Comparison of ENCODE assay signal across 8 mouse cellular contexts in the genomic region with DNA sequence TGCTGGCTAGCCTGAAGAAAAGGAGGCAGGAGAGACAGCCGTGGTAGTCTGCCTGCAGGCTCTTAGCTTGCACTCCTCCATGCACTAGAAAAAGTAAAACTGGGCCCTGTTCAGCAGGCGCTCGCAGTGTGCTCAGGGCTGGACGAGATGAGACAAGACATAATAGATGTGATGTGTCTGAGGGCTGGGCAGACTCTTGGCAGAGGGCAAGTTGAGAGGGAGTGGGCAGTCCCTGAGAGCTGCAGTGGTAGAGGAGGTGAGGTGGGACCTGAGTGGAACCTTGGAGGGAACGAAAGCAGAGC. TPM values are rescaled to one million over a fixed set of nuclear protein-coding genes. Genes with fewer than 3 reads are reported as not detected.
DNase-seq lines count a peak whose midpoint lies in the region; ATAC-seq and TF ChIP-seq lines count a peak whose summit lies in the region.

No protein-coding gene starts in this region.

- TF ChIP-seq CTCF in gastrocnemius, adult 2 months (IDR thresholded peaks at IDR 0.05) = no peak
- TF ChIP-seq CTCF in kidney, adult 2 months (conservative IDR thresholded peaks at IDR 0.05; ENCODE audit: insufficient read depth, insufficient read length, low read depth, low read length) = no peak

- no peak overlapping the region for H3K4me2 ChIP-seq in midbrain, embryonic 14.5 days (ENCODE audit: low read length)
- H3K4me2 ChIP-seq in limb, embryonic 12.5 days = no peak overlapping the region
- H3K4me2 ChIP-seq in stomach, embryonic 16.5 days (ENCODE audit: low read depth, low read length) = peak overlapping the region; percentile 36

- H3K9ac ChIP-seq in midbrain, embryonic 14.5 days (replicated peaks; ENCODE audit: low read length) = no peak overlapping the region; the same call in 1 of the 2 replicates
- 0 out of 2 replicates have a peak overlapping the region, but pooled peaks have one; percentile 31 for H3K9ac ChIP-seq in limb, embryonic 12.5 days (replicated peaks)
- H3K9ac ChIP-seq in stomach, embryonic 16.5 days (ENCODE audit: low read length) = peak overlapping the region; percentile 57

- peaks cover 23% of the 10 kb centered on the region for H3K36me3 ChIP-seq in midbrain, embryonic 10.5 days
- H3K36me3 ChIP-seq in midbrain, embryonic 14.5 days (ENCODE audit: control insufficient read depth, insufficient read depth, low read length) = no peaks in the 10 kb centered on the region
- peaks cover 18% of the 10 kb centered on the region for H3K36me3 ChIP-seq in limb, embryonic 12.5 days
- peaks cover 4% of the 10 kb centered on the region; the same call in 1 of the 2 replicates for H3K36me3 ChIP-seq in stomach, embryonic 16.5 days (ENCODE audit: control insufficient read depth, insufficient read depth, low read length)
- H3K36me3 ChIP-seq in kidney, adult 2 months (ENCODE audit: control insufficient read depth, insufficient read depth, low read length) = no peaks in the 10 kb centered on the region

- intact Hi-C loops in gastrocnemius, adult 2 months (cut with DNase I) = no loop called here

- DNase-seq in gastrocnemius, adult 2 months = no peak
- no peak for DNase-seq in gastrocnemius, postnatal 25 days
- DNase-seq in midbrain, embryonic 10.5 days (ENCODE audit: low spot score) = no peak
- no peak for DNase-seq in midbrain, embryonic 14.5 days
- DNase-seq in kidney, adult 2 months = no peak
- no peak for DNase-seq in yolk sac, embryonic 10.5 days (ENCODE audit: low spot score)

- H3K27ac ChIP-seq in gastrocnemius, adult 2 months = peak overlapping the region; percentile 94
- peak overlapping the region; percentile 71 for H3K27ac ChIP-seq in midbrain, embryonic 10.5 days (replicated peaks)
- H3K27ac ChIP-seq in midbrain, embryonic 14.5 days (replicated peaks; ENCODE audit: low read depth, low read length) = no peak overlapping the region
- H3K27ac ChIP-seq in limb, embryonic 12.5 days = peak overlapping the region; percentile 66
- H3K27ac ChIP-seq in stomach, embryonic 16.5 days (ENCODE audit: low read length) = peak overlapping the region; percentile 90
- no peak overlapping the region for H3K27ac ChIP-seq in kidney, adult 2 months (ENCODE audit: insufficient read depth, low read depth, low read length)

- H3K4me3 ChIP-seq in gastrocnemius, adult 2 months = peak overlapping the region; percentile 24; the same call in 1 of the 2 replicates
- no peak overlapping the region; the same call in 1 of the 2 replicates for H3K4me3 ChIP-seq in midbrain, embryonic 10.5 days
- H3K4me3 ChIP-seq in midbrain, embryonic 14.5 days (replicated peaks; ENCODE audit: low read depth, low read length) = no peak overlapping the region
- H3K4me3 ChIP-seq in limb, embryonic 12.5 days (replicated peaks) = no peak overlapping the region
- no peak overlapping the region; the same call in 1 of the 2 replicates for H3K4me3 ChIP-seq in stomach, embryonic 16.5 days (replicated peaks; ENCODE audit: low read length)
- no peak overlapping the region for H3K4me3 ChIP-seq in kidney, adult 2 months (ENCODE audit: insufficient read depth, low read depth, low read length)

- no peak for ATAC-seq in midbrain, embryonic 14.5 days (ENCODE audit: low FRiP score, low TSS enrichment)
- no peak for ATAC-seq in limb, embryonic 12.5 days (ENCODE audit: insufficient number of reproducible peaks, insufficient read depth, low FRiP score, low TSS enrichment, low read depth)
- ATAC-seq in stomach, embryonic 16.5 days (ENCODE audit: insufficient read depth, low FRiP score) = no peak

- WGBS in midbrain, embryonic 10.5 days = 40% methylated on average over 5 of the region's 5 CpGs
- 36% methylated on average over 5 of the region's 5 CpGs for WGBS in midbrain, embryonic 14.5 days
- WGBS in limb, embryonic 12.5 days = 39% methylated on average over 5 of the region's 5 CpGs
- 33% methylated on average over 5 of the region's 5 CpGs for WGBS in stomach, embryonic 16.5 days
- WGBS in kidney, adult 2 months = 58% methylated on average over 5 of the region's 5 CpGs

- H3K27me3 ChIP-seq in midbrain, embryonic 10.5 days (ENCODE audit: low read depth, poor library complexity, severe bottlenecking) = no peaks in the 10 kb centered on the region
- H3K27me3 ChIP-seq in midbrain, embryonic 14.5 days (ENCODE audit: control insufficient read depth, insufficient read depth, low read length) = no peaks in the 10 kb centered on the region
- no peaks in the 10 kb centered on the region for H3K27me3 ChIP-seq in limb, embryonic 12.5 days
- no peaks in the 10 kb centered on the region for H3K27me3 ChIP-seq in stomach, embryonic 16.5 days (ENCODE audit: control insufficient read depth, insufficient read depth, low read length)
- no peaks in the 10 kb centered on the region for H3K27me3 ChIP-seq in kidney, adult 2 months (replicated peaks; ENCODE audit: control insufficient read depth, insufficient read depth, low read length)

- no peak for TF ChIP-seq POLR2A in kidney, adult 2 months (IDR thresholded peaks at IDR 0.05; ENCODE audit: low read depth, low read length)

- H3K4me1 ChIP-seq in midbrain, embryonic 10.5 days = peaks cover 58% of the 10 kb centered on the region
- peaks cover 19% of the 10 kb centered on the region for H3K4me1 ChIP-seq in midbrain, embryonic 14.5 days (ENCODE audit: control insufficient read depth, insufficient read depth, low read length)
- peaks cover 50% of the 10 kb centered on the region for H3K4me1 ChIP-seq in limb, embryonic 12.5 days (replicated peaks)
- H3K4me1 ChIP-seq in stomach, embryonic 16.5 days (ENCODE audit: control insufficient read depth, insufficient read depth, low read length) = peaks cover 49% of the 10 kb centered on the region
- H3K4me1 ChIP-seq in kidney, adult 2 months (ENCODE audit: control insufficient read depth, insufficient read depth, low read length) = peaks cover 16% of the 10 kb centered on the region

- H3K9me3 ChIP-seq in midbrain, embryonic 10.5 days (replicated peaks) = no peaks in the 10 kb centered on the region
- H3K9me3 ChIP-seq in midbrain, embryonic 14.5 days (ENCODE audit: control insufficient read depth, low read length) = no peaks in the 10 kb centered on the region
- no peaks in the 10 kb centered on the region for H3K9me3 ChIP-seq in limb, embryonic 12.5 days
- no peaks in the 10 kb centered on the region for H3K9me3 ChIP-seq in stomach, embryonic 16.5 days (replicated peaks; ENCODE audit: control insufficient read depth, low read length)

RNA-seq across cellular contexts. Expression of a gene that starts 9.5 kb away (rescaled TPM):
- total RNA-seq in gastrocnemius, adult 2 months (2021) = 10 to 100 TPM in 1 of 2 experiments, 1 to 10 TPM in 1; 8.1 to 11.7 TPM
- total RNA-seq in gastrocnemius, postnatal 25 days (2021) = 1 to 10 TPM; 8.0 to 9.1 TPM
- 8.3 and 8.6 TPM in 2 replicates for polyA plus RNA-seq in midbrain, embryonic 10.5 days (2016; fragmentation: Nextera tagmentation; extraction: Ambion mirVana)
- polyA plus RNA-seq in midbrain, embryonic 14.5 days (2014; fragmentation: Nextera tagmentation; extraction: Ambion mirVana) = 8.2 and 8.3 TPM in 2 replicates
- polyA plus RNA-seq in limb, embryonic 12.5 days (2016; fragmentation: Nextera tagmentation; extraction: Ambion mirVana) = 7.3 and 7.8 TPM in 2 replicates
- 10.1 and 10.7 TPM in 2 replicates for polyA plus RNA-seq in stomach, embryonic 16.5 days (2015; fragmentation: Nextera tagmentation; extraction: Ambion mirVana)
- polyA plus RNA-seq in kidney, adult 2 months (2012; rRNA removed) = 30.1 and 32.3 TPM in 2 replicates

RNA-seq across cellular contexts. Expression of a gene that starts 25.7 kb away (rescaled TPM):
- 10 to 100 TPM; 86.7 to 93.4 TPM for total RNA-seq in gastrocnemius, adult 2 months (2021)
- 10 to 100 TPM; 76.3 to 85.0 TPM for total RNA-seq in gastrocnemius, postnatal 25 days (2021)
- 19.2 and 20.0 TPM in 2 replicates for polyA plus RNA-seq in midbrain, embryonic 10.5 days (2016; fragmentation: Nextera tagmentation; extraction: Ambion mirVana)
- 21.3 and 24.9 TPM in 2 replicates for polyA plus RNA-seq in midbrain, embryonic 14.5 days (2014; fragmentation: Nextera tagmentation; extraction: Ambion mirVana)
- 12.2 and 17.6 TPM in 2 replicates for polyA plus RNA-seq in limb, embryonic 12.5 days (2016; fragmentation: Nextera tagmentation; extraction: Ambion mirVana)
- polyA plus RNA-seq in stomach, embryonic 16.5 days (2015; fragmentation: Nextera tagmentation; extraction: Ambion mirVana) = 12.9 and 14.8 TPM in 2 replicates
- 64.1 and 64.4 TPM in 2 replicates for polyA plus RNA-seq in kidney, adult 2 months (2012; rRNA removed)

Comparison
In these comparisons a context has a peak if more than half of its experiments do, and no peak if none do; other contexts are left out.
1. H3K27ac ChIP-seq: peak in gastrocnemius, adult 2 months (single experiment), midbrain, embryonic 10.5 days (single experiment), limb, embryonic 12.5 days (single experiment) and stomach, embryonic 16.5 days (single experiment); none in midbrain, embryonic 14.5 days (single experiment) and kidney, adult 2 months (single experiment).